Mouse (Mus musculus) midbrain, embryonic 14.5 days (tissue): ENCODE data around the gene Fgfr2. TPM values are rescaled to one million over a fixed set of nuclear protein-coding genes. Genes with fewer than 3 reads are reported as not detected.
"Not testable (repeated sequence)": the region's sequence is repeated elsewhere in the genome, so short reads cannot be mapped to it uniquely, and the experiment has no call there.

Source experiments
- ATAC-seq: fragments of 200-750 bp; cut with Nextera tagmentation; 2 replicates; pipeline ENCODE4 v1.8.0; 2017; ENCODE audit warnings: moderate number of reproducible peaks, moderate library complexity; ENCODE audit not compliant: low FRiP score, low TSS enrichment
- DNase-seq: peaks from one replicate; pipeline ENCODE4 v3.0.0-alpha.2; 2015
- H3K27ac ChIP-seq: fragments of 300-500 bp; sonication (generic); replicated peaks from 2 replicates; pipeline ENCODE4 v1.5.1; 2014; ENCODE audit warnings: mild to moderate bottlenecking, low read depth, low read length, moderate library complexity
- H3K27me3 ChIP-seq: fragments of 300-500 bp; sonication (generic); 2 replicates; pipeline ENCODE4 v1.6.1; 2014; ENCODE audit warnings: low read length, control low read depth, mixed read lengths; ENCODE audit not compliant: control insufficient read depth, insufficient read depth
- H3K36me3 ChIP-seq: fragments of 300-500 bp; sonication (generic); 2 replicates; pipeline ENCODE4 v1.6.1; 2014; ENCODE audit warnings: low read length, control low read depth; ENCODE audit not compliant: control insufficient read depth, insufficient read depth
- H3K4me1 ChIP-seq: fragments of 300-500 bp; sonication (generic); 2 replicates; pipeline ENCODE4 v1.6.1; 2014; ENCODE audit warnings: mild to moderate bottlenecking, antibody characterized with exemption, low read length, control low read depth; ENCODE audit not compliant: control insufficient read depth, insufficient read depth
- H3K4me2 ChIP-seq: fragments of 300-500 bp; sonication (generic); 2 replicates; pipeline ENCODE4 v1.6.1; 2014; ENCODE audit warnings: mild to moderate bottlenecking, low read length, moderate library complexity
- H3K4me3 ChIP-seq: fragments of 300-500 bp; sonication (generic); replicated peaks from 2 replicates; pipeline ENCODE4 v1.5.1; 2014; ENCODE audit warnings: low read depth, low read length
- H3K9ac ChIP-seq: fragments of 300-500 bp; sonication (generic); replicated peaks from 2 replicates; pipeline ENCODE4 v1.6.1; 2014; ENCODE audit warnings: mild to moderate bottlenecking, low read length, moderate library complexity
- H3K9me3 ChIP-seq: fragments of 300-500 bp; sonication (generic); 2 replicates; pipeline ENCODE4 v1.6.1; 2016; ENCODE audit warnings: low read length, control low read depth, mixed read lengths; ENCODE audit not compliant: control insufficient read depth
- WGBS: fragments of 180-500 bp; shearing (Covaris S2); extraction: QIAGEN DNeasy Blood & Tissue Kit; methylation state at CpG from one replicate; pipeline ENCODE4 v1.1.7; 2014; 5-methylcytosine and 5-hydroxymethylcytosine counted together
- polyA plus RNA-seq: library from polyadenylated mRNA; unstranded; fragments of >200 nt; fragmentation: Nextera tagmentation; extraction: Ambion mirVana; gene quantifications from 2 replicates; pipeline ENCODE4 v1.2.1, GENCODE M21; 2014

Gene Fgfr2
- polyA plus RNA-seq, 1 experiment from 2014 or later = 28.1 TPM

GRCm38 (mm10) chr7:130145211-130145610 is 2977.9 kb downstream of the Fgfr2 start:
- Histone ChIP-seq H3K27me3 (peaks cover 2% of the 10 kb centered on the region; the same call in 1 of the 2 replicates), H3K27ac (no peak overlapping the region), H3K36me3 (no peaks in the 10 kb centered on the region), H3K4me1 (no peaks in the 10 kb centered on the region), H3K4me3 (no peak overlapping the region), H3K4me2 (no peak overlapping the region), H3K9ac (no peak overlapping the region), H3K9me3 (no peaks in the 10 kb centered on the region)
- WGBS = 91% methylated on average over 4 of the region's 4 CpGs
- DNase-seq (no peak), ATAC-seq (no peak)

GRCm38 (mm10) chr7:130143371-130143770 is 2979.8 kb downstream of the Fgfr2 start:
- no peak for DNase-seq
- Histone ChIP-seq H3K27me3 (peaks cover 2% of the 10 kb centered on the region; the same call in 1 of the 2 replicates), H3K27ac (no peak overlapping the region), H3K9ac (no peak overlapping the region), H3K4me3 (no peak overlapping the region), H3K9me3 (no peaks in the 10 kb centered on the region), H3K36me3 (no peaks in the 10 kb centered on the region), H3K4me1 (no peaks in the 10 kb centered on the region), H3K4me2 (no peak overlapping the region)
- no peak for ATAC-seq
- 57% methylated on average over 7 of the region's 7 CpGs for WGBS

GRCm38 (mm10) chr7:130141088-130141873 is 2981.9 kb downstream of the Fgfr2 start:
- Histone ChIP-seq H3K36me3 (no peaks in the 10 kb centered on the region), H3K4me2 (no peak overlapping the region), H3K9me3 (no peaks in the 10 kb centered on the region), H3K4me3 (no peak overlapping the region), H3K9ac (no peak overlapping the region), H3K27ac (no peak overlapping the region), H3K27me3 (peaks cover 2% of the 10 kb centered on the region; the same call in 1 of the 2 replicates), H3K4me1 (no peaks in the 10 kb centered on the region)
- no peak for ATAC-seq
- 83% methylated on average over 3 of the region's 3 CpGs for WGBS
- no peak for DNase-seq

- no peak for DNase-seq
- Histone ChIP-seq H3K9me3 (no peaks in the 10 kb centered on the region), H3K4me3 (no peak overlapping the region), H3K4me1 (no peaks in the 10 kb centered on the region), H3K27ac (no peak overlapping the region), H3K36me3 (no peaks in the 10 kb centered on the region), H3K9ac (no peak overlapping the region), H3K27me3 (no peaks in the 10 kb centered on the region), H3K4me2 (no peak overlapping the region)
- no peak for ATAC-seq
- 76% methylated on average over 3 of the region's 3 CpGs for WGBS
Measured at GRCm38 (mm10) chr7:130134924-130135365, 2988.2 kb downstream of the Fgfr2 start.

GRCm38 (mm10) chr7:130134428-130134827 is 2988.7 kb downstream of the Fgfr2 start:
- H3K4me1 ChIP-seq, H3K27ac ChIP-seq, ATAC-seq, DNase-seq, H3K9me3 ChIP-seq, H3K4me3 ChIP-seq, H3K4me2 ChIP-seq, H3K36me3 ChIP-seq, H3K9ac ChIP-seq, H3K27me3 ChIP-seq: not testable (repeated sequence)

GRCm38 (mm10) chr7:130130226-130130625 is 2992.9 kb downstream of the Fgfr2 start:
- no peak for DNase-seq
- H3K4me2 ChIP-seq = no peak overlapping the region
- no peaks in the 10 kb centered on the region for H3K27me3 ChIP-seq
- no peak overlapping the region for H3K4me3 ChIP-seq
- no peaks in the 10 kb centered on the region for H3K9me3 ChIP-seq
- ATAC-seq = no peak
- 87% methylated on average over 5 of the region's 5 CpGs for WGBS
- no peak overlapping the region for H3K27ac ChIP-seq
- H3K9ac ChIP-seq = no peak overlapping the region
- H3K36me3 ChIP-seq = no peaks in the 10 kb centered on the region
- no peaks in the 10 kb centered on the region for H3K4me1 ChIP-seq

GRCm38 (mm10) chr7:130129359-130129960 is 2993.7 kb downstream of the Fgfr2 start:
- ATAC-seq = no peak
- WGBS = 19% methylated on average over 16 of the region's 16 CpGs
- Histone ChIP-seq H3K27me3 (no peaks in the 10 kb centered on the region), H3K4me3 (no peak overlapping the region), H3K27ac (0 out of 2 replicates have a peak overlapping the region, but pooled peaks have one; percentile 17), H3K4me2 (peak overlapping the region; percentile 21), H3K36me3 (no peaks in the 10 kb centered on the region), H3K9me3 (no peaks in the 10 kb centered on the region), H3K9ac (no peak overlapping the region), H3K4me1 (no peaks in the 10 kb centered on the region)
- peak; percentile 56 for DNase-seq

GRCm38 (mm10) chr7:130121507-130121906 is 3001.6 kb downstream of the Fgfr2 start:
- Histone ChIP-seq H3K9me3 (no peaks in the 10 kb centered on the region), H3K9ac (no peak overlapping the region), H3K27me3 (no peaks in the 10 kb centered on the region), H3K4me3 (no peak overlapping the region), H3K4me1 (no peaks in the 10 kb centered on the region), H3K27ac (no peak overlapping the region), H3K36me3 (no peaks in the 10 kb centered on the region), H3K4me2 (no peak overlapping the region)
- WGBS = 7% methylated on average over 2 of the region's 2 CpGs
- DNase-seq = no peak
- ATAC-seq = no peak

GRCm38 (mm10) chr7:130119466-130119865 is 3003.7 kb downstream of the Fgfr2 start:
- DNase-seq (no peak), ATAC-seq (no peak)

More at GRCm38 (mm10) chr7:130119466-130119865, 3003.7 kb downstream of the Fgfr2 start:
- WGBS = 69% methylated on average over 6 of the region's 6 CpGs
- Histone ChIP-seq H3K27me3 (no peaks in the 10 kb centered on the region), H3K36me3 (no peaks in the 10 kb centered on the region), H3K4me1 (no peaks in the 10 kb centered on the region), H3K9ac (no peak overlapping the region), H3K27ac (no peak overlapping the region), H3K4me2 (no peak overlapping the region), H3K4me3 (no peak overlapping the region), H3K9me3 (no peaks in the 10 kb centered on the region)
